Mouse (Mus musculus) thymus, adult 2 months (tissue): ENCODE results near the gene Cryl1.

ENCODE experiments used
- CTCF ChIP-seq: fragments of 200-500 bp; IDR thresholded peaks from 2 replicates; pipeline ENCODE4 v1.5.1; 2012; ENCODE audit warnings: mild to moderate bottlenecking, control low read depth, low read length, moderate library complexity, borderline replicate concordance; ENCODE audit not compliant: control insufficient read depth, poor library complexity, insufficient read depth; ENCODE audit errors: extremely low read depth
- POLR2A ChIP-seq: fragments of 200-500 bp; IDR thresholded peaks from 2 replicates; pipeline ENCODE4 v1.6.1; 2012; ENCODE audit warnings: mild to moderate bottlenecking, low read length, control low read depth, moderate library complexity; ENCODE audit not compliant: control insufficient read depth, poor library complexity, insufficient read depth; ENCODE audit errors: extremely low read depth

DNA sequence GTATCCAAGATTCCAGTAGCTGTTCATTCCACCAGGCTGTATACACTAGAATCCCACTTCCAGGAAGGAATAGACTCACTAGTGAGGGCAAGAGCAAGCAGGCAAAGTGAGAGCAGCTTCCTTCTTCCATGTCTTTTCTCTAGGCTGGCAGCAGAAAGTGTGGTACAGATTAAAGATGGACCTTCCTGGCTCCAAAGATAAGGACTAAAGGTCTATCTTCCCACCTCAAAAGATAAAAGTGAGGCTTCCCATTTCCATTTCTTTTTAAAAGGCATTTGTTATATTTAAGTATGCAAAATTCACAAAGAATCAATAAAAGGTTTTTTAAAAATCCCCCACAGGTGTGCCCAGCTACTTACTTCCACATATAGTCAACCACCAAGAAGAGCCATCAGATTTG lies 4.5 kb upstream of the Cryl1 start:
- TF ChIP-seq POLR2A (no peak), CTCF (no peak)
